Mouse (Mus musculus) spleen, adult 2 months (tissue): Measurements from ENCODE around the gene Ifnar1. TPM values are rescaled to one million over a fixed set of nuclear protein-coding genes. Genes with fewer than 3 reads are reported as not detected.

ENCODE experiments used
- DNase-seq, 2 experiments: peaks; one replicate each; pipeline versions ENCODE4 v3.0.0 to v3.0.0-alpha.2; 2012 to 2021; ENCODE audit warnings: low spot score in 2 of 2, low read depth in 1 of 2
- H3K27ac ChIP-seq: fragments of 200-500 bp; 2 replicates; pipeline ENCODE4 v1.5.1; 2012; ENCODE audit warnings: low read length, inconsistent platforms; ENCODE audit not compliant: insufficient read depth
- H3K27me3 ChIP-seq: fragments of 200-500 bp; 2 replicates; pipeline ENCODE4 v1.6.1; 2012; ENCODE audit warnings: mild to moderate bottlenecking, moderate library complexity, low read length, inconsistent platforms; ENCODE audit not compliant: control insufficient read depth, insufficient read depth
- H3K36me3 ChIP-seq: fragments of 200-500 bp; 2 replicates; pipeline ENCODE4 v1.6.1; 2012; ENCODE audit warnings: mild to moderate bottlenecking, low read length, inconsistent platforms; ENCODE audit not compliant: control insufficient read depth, insufficient read depth
- H3K4me1 ChIP-seq: fragments of 200-500 bp; 2 replicates; pipeline ENCODE4 v1.6.1; 2011; ENCODE audit warnings: inconsistent platforms; ENCODE audit not compliant: control insufficient read depth, insufficient read depth, insufficient read length
- H3K4me3 ChIP-seq: fragments of 200-500 bp; 2 replicates; pipeline ENCODE4 v1.5.1; 2011; ENCODE audit warnings: mild to moderate bottlenecking, inconsistent platforms; ENCODE audit not compliant: insufficient read depth, insufficient read length; ENCODE audit errors: extremely low read depth
- CTCF ChIP-seq: fragments of 200-500 bp; IDR thresholded peaks from 2 replicates; pipeline ENCODE4 v1.5.1; 2011; ENCODE audit warnings: mild to moderate bottlenecking, inconsistent platforms; ENCODE audit not compliant: insufficient read depth, insufficient read length, insufficient replicate concordance; ENCODE audit errors: extremely low read depth
- POLR2A ChIP-seq: fragments of 200-500 bp; IDR thresholded peaks from 2 replicates; pipeline ENCODE4 v1.6.1; 2011; ENCODE audit warnings: low read depth, low read length, inconsistent platforms
- WGBS: fragments of 180-500 bp; shearing (Covaris S2); methylation state at CpG from one replicate; pipeline ENCODE4 v1.1.7; 2018; 5-methylcytosine and 5-hydroxymethylcytosine counted together
- polyA plus RNA-seq: library from polyadenylated mRNA; depleted of rRNA; stranded (reverse); fragments of >200 nt; gene quantifications from 2 replicates; pipeline ENCODE4 v1.2.3, GENCODE M21; 2012

Ifnar1 gene
- polyA plus RNA-seq, 1 experiment: 22.3 TPM

DNA sequence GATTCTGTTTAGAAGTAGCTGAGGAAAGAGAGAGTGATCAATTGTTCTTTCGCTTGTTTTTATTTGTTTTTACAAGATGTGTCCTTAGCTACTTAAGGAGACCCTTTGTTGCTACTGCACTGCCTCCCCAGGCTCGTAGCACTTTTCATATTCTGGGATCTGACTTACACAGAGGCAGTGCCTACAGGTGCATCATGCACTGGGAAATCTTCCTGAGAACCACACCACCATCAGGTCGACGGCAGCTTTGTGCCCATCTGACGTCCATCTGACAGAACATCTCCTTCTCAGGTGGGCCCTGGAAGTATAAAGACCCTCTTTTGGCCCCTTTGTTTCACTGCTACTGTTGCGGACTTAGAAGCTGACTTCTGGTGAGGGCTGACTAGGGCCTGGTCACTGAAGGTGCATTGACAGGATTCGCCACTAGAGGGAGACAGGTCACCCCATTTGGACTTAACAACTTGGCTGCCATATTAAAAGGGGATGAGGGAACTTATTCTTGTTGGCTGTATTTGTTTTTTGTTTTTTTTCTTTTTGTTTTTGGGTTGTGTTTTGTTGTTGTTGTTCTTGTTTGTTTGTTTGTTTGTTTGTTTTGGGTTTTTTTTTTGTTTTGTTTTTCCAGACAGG is 27.2 kb downstream of the Ifnar1 start:
- 41% methylated on average over 7 of the region's 7 CpGs for WGBS
- TF ChIP-seq CTCF (peak; percentile 90; the same call in 1 of the 2 replicates), POLR2A (no peak)
- Histone ChIP-seq H3K4me1 (no peaks in the 10 kb centered on the region), H3K27ac (no peak overlapping the region), H3K27me3 (no peaks in the 10 kb centered on the region), H3K36me3 (peaks cover 3% of the 10 kb centered on the region), H3K4me3 (no peak overlapping the region)
- peak; percentile 63 to 80 for DNase-seq

DNA sequence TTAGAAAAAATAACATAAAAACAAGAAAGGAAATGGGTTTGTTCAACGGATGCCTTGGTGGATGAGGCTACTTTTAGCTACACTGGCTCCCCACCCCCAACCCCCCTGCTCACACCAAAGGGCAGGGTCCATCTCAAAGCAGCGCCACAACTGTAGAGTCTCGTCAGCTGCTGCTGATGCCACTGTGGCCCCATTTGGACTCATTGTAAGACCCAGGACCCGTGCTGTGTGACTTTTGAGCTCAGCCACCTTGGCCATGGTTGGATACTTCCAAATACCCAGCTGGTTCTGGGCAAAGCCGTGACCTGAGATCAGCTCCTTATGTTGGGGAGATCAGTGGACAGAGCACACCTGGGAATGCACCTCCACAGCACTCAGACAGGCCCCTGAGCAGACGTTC is 28.1 kb downstream of the Ifnar1 start:
- WGBS: 73% methylated on average over 6 of the region's 6 CpGs
- no peak overlapping the region for H3K4me3 ChIP-seq
- H3K4me1 ChIP-seq: no peaks in the 10 kb centered on the region
- no peak overlapping the region for H3K27ac ChIP-seq
- TF ChIP-seq CTCF (no peak), POLR2A (no peak)
- peaks cover 3% of the 10 kb centered on the region; the same call in 1 of the 2 replicates for H3K36me3 ChIP-seq
- no peaks in the 10 kb centered on the region for H3K27me3 ChIP-seq
- no peak for DNase-seq

DNA sequence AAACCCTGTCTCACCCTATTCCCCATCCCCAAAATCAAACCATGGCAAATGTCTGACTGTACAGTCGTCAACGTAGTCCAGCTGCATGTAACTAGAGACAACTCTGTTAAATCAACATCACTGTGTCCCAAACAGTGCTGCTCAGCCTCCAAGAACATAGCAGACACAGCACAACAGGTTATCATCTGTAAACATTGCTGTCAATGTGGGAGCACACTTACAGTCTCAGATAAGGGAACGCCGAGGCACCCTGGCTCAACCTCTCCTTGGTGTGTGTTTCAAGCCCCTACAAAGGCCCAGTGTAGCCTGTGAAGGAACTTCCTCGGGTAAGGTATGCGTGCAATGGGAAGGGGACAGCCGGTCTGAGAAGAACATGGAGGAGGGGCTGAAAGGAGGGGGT is 32.0 kb downstream of the Ifnar1 start:
- Histone ChIP-seq H3K27ac (no peak overlapping the region), H3K27me3 (no peaks in the 10 kb centered on the region), H3K36me3 (no peaks in the 10 kb centered on the region), H3K4me1 (peaks cover 6% of the 10 kb centered on the region; the same call in 1 of the 2 replicates), H3K4me3 (no peak overlapping the region)
- 78% methylated on average over 7 of the region's 7 CpGs for WGBS
- no peak for TF ChIP-seq CTCF
- no peak for TF ChIP-seq POLR2A
- no peak for DNase-seq

- DNase-seq: peak in 1 of 2 experiments; percentile 26
- 22% methylated on average over 5 of the region's 5 CpGs for WGBS
- peak overlapping the region; percentile 68 for H3K27ac ChIP-seq
- H3K36me3 ChIP-seq: no peaks in the 10 kb centered on the region
- no peak overlapping the region for H3K4me3 ChIP-seq
- no peaks in the 10 kb centered on the region for H3K27me3 ChIP-seq
- TF ChIP-seq CTCF: no peak
- no peak for TF ChIP-seq POLR2A
- peaks cover 17% of the 10 kb centered on the region; the same call in 1 of the 2 replicates for H3K4me1 ChIP-seq
These were observed 37.0 kb downstream of the Ifnar1 start for GRCm38 (mm10) chr16:91522040-91522439.

DNA sequence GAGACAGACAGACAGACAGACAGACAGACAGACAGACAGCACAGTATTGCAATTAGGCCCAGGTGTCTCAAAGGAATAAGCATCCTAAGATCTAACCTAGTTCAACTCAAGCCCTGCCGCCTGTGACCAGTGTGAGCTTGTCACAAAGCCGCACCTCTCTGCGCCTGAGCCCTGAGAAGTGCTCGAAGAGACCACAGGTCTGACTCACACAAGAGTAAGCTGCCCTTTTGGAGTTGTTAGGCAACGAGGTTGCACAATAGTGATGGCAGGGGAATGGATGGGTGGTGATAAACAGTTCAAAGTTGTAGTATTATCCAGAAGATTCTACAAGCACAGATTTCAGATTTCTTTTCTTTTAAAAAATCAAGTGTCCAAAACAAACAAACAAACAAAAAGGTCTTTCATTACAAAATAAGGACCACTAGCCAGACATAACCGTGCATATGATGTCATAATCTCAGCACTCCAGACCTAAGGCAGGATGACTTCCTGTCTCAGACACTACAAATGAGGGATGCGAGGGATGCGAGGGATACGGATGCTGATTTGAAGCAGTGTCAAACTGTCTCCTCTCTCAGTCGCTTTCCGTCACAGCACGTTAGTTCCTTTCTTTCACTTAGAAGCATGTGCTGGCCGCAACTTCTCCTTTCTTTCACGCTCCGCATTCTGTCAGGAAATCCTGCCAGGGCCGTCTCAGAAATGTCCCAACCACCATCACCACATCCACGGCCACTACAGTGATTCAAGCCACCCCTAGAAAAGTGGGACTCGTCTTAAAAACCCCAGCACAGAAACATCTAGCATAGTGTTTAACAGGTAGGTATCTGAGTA is 37.7 kb downstream of the Ifnar1 start:
- TF ChIP-seq POLR2A (no peak), CTCF (no peak)
- 8% methylated on average over 18 of the region's 18 CpGs for WGBS
- Histone ChIP-seq H3K4me3 (no peak overlapping the region), H3K4me1 (peaks cover 20% of the 10 kb centered on the region; the same call in 1 of the 2 replicates), H3K36me3 (no peaks in the 10 kb centered on the region), H3K27me3 (no peaks in the 10 kb centered on the region), H3K27ac (peak overlapping the region; percentile 62)
- peak; percentile 78 to 81 for DNase-seq

- Histone ChIP-seq H3K27me3 (no peaks in the 10 kb centered on the region), H3K36me3 (no peaks in the 10 kb centered on the region), H3K27ac (peak overlapping the region; percentile 50; the same call in 1 of the 2 replicates), H3K4me1 (peaks cover 20% of the 10 kb centered on the region; the same call in 1 of the 2 replicates), H3K4me3 (no peak overlapping the region)
- DNase-seq: no peak
- WGBS: 45% methylated on average over 5 of the region's 5 CpGs
- TF ChIP-seq CTCF (no peak), POLR2A (no peak)
These were observed 39.2 kb downstream of the Ifnar1 start for GRCm38 (mm10) chr16:91524206-91524605.
